Mouse (Mus musculus): ENCODE measurements around the gene Abat.

Abat gene

DNA sequence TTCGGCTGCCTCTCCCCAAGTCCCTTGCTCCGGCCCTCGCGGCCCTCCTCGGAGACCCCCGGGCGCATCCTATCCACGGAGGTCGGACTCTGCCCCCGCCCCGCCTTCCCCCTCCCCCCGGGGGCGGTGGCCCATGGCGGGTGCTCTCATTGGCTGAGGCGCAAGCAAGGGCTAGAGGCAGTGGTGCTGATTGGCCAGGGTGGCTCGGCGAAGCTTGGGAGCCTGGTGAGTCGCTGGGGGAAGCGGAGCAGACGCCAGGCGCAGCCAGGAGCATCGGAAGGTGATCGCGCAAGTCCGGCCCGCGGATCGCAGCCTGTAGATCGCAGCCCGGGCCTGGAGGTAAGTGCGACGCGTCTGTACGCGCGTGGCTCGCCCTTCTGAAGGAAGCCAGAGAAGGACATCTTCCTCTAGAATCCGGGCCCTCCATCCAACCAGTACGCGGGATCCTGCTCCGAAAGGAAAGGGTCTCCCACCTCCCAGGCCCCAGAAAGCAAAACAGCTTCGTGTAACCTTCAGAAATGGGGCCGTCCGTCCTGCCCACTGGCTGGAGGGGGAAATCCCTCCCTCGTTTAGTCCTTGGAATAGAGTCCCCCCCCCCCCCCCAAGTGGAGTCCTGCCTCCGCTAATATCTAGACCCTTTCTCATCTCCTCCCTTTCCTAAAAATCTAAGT lies at the start of gene Abat:
TSS of gene Abat (plus strand) at position 194 of the 671 bp plus-strand sequence.
- peak; percentile 85 for DNase-seq (ENCODE audit: low read depth, low spot score)

GRCm38 (mm10) chr16:8470132-8470531 lies 43.1 kb upstream of the Abat start:
- no peak for DNase-seq (ENCODE audit: low read depth, low spot score)

DNA sequence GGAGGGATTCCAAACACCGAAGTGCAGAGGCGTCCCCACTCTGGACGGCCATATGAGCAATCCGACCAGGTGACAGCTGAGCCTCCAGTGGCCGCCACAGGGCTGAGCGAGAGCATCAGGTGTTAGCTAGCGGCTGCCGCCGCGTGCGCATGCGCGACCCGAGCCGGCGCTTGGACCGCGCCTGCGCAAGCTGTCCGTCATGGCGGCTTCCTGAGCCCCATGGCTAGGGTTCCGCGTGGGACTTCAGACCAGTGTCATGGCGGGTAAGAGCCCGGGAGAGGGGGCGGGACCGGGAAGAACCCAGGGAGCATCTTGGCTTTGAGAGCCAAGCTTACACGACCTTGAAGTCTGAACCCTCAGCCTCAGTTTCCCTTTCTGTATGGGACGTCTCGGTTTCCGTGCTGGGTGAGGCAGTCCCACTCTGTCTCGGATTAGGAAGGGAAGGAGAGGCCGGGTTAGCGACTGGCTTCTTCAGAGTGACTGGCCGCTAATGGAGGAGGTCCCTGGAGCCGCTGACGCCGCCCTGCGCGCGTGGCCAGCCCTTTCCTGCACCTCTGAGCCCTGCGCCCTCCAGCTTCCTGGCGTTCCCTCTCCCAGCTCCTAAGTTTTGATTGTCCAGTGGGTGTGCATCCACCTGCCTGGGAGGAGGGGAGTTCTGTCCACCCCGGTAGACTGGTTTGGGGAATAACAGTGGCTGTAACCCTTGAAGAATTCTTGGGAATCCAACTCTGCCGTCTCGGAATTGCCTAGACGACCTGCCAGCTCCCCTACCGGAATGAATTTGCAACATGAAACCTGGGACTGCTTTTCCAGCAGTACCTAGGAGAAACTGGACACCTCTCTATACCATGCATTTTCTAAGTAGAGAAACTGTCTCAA lies 42.4 kb upstream of the Abat start, which contains the start of gene Mettl22:
TSS of gene Mettl22 (plus strand) at position 186 of the 879 bp plus-strand sequence.
- DNase-seq (ENCODE audit: low read depth, low spot score) = peak; percentile 81

GRCm38 (mm10) chr16:8487396-8488005 lies 25.7 kb upstream of the Abat start:
- no peak for DNase-seq (ENCODE audit: low read depth, low spot score)

- no peak for DNase-seq (ENCODE audit: low read depth, low spot score)
Measured at GRCm38 (mm10) chr16:8489340-8489739, 23.9 kb upstream of the Abat start.

- DNase-seq (ENCODE audit: low read depth, low spot score) = no peak
Measured at GRCm38 (mm10) chr16:8491743-8492490, 21.3 kb upstream of the Abat start.

GRCm38 (mm10) chr16:8494268-8494667 lies 19.0 kb upstream of the Abat start:
- no peak for DNase-seq (ENCODE audit: low read depth, low spot score)

DNA sequence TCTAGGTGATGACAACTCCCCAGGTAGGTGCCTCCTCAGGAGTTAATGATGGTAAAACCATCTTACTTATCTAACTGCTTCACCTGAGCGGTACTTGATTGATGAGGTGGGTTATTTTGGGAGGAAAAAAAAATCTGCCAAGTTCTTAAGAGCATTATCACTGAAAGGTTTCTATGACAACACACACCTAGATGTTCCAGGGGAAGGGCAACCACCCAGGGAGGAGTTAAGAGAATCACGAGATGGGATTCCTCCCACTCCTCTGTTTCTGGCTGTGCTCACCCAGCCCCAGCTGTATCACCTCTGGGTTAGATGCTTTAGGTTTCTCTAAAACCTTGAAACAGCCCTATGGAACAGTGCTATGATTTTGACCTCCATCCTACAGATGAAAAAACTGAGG lies 16.3 kb upstream of the Abat start:
- DNase-seq (ENCODE audit: low read depth, low spot score) = peak; percentile 31

GRCm38 (mm10) chr16:8504271-8504670 lies 9.0 kb upstream of the Abat start:
- no peak for DNase-seq (ENCODE audit: low read depth, low spot score)

GRCm38 (mm10) chr16:8509894-8510293 lies 3.3 kb upstream of the Abat start:
- no peak for DNase-seq (ENCODE audit: low read depth, low spot score)

- no peak for DNase-seq (ENCODE audit: low read depth, low spot score)
Measured at GRCm38 (mm10) chr16:8512830-8513229, 399 bp upstream of the Abat start.

DNA sequence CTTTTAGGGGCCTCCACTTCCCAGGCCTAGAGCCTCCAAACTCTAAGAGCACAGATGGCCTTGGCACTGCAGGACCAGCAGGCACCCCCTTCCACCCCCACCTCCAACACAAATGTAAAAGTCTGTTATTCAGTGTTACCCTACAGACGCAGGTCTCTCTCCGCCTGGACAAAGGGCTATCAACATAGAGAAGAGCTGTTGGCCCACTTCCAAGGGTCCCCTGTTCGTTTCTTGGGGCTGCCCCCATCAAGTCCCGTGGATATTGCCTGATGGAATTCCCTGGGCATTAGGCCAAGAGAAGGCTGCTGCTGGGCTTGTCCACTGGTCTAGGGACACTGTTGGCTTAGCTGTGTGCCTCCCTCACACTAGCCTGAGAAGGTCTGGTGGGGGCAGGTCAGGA lies 951 bp downstream of the Abat start:
- no peak for DNase-seq (ENCODE audit: low read depth, low spot score)

DNA sequence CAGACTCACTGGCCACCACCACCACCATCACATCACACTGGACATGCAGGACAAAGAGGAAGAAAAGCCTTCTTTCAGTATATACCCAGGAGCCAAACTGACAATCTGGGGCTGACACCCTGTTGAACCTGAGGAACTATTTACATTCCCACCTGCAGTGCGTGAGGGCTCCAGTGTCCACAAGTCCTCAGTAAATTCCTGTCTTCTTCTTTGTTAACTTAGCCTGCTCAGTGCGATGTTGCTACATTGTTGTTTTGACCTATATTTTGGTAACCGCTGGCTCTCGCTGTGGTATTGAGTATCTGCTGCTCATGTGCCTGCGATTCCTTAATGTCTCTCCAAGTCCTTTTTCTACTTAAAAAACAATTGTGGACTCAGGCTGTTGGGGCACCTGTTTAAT lies 7.3 kb downstream of the Abat start:
- DNase-seq (ENCODE audit: low read depth, low spot score) = no peak

- DNase-seq (ENCODE audit: low read depth, low spot score) = no peak
Measured at GRCm38 (mm10) chr16:8521322-8521721, 8.1 kb downstream of the Abat start.

- DNase-seq (ENCODE audit: low read depth, low spot score) = peak; percentile 41
Measured at GRCm38 (mm10) chr16:8523480-8524144, 10.4 kb downstream of the Abat start.

DNA sequence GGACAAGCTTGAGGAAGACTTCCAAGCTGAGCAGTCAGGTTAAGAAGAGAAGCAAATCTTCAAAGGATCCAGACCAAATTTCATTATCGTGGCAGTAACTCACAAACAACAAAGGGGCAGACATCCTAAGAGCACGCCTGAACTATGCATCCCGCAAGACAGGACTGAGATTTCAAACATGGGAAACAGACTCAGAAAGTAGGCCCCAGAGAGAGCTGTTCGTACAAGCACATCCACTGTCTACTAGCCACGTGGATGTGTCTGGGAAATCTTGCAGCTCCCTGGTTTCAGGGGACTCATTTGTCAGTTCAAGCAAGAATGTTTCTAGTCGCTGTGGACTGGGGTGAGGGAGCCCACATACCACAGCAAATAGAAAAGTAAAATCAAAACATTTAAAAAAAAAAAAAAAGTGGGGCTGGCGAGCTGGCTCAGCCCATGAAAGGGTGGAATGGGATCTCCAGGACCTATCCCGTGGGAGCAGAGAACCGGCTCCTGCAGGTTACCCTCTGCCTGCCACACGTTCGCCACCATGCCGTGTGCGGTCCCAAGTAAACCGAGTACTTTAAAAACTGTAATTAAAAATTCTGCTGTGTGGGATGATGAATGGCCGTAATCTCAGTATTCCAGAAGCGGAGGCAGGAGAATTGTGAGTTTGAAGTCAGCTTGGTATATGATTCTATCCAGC lies 11.1 kb downstream of the Abat start:
- DNase-seq (ENCODE audit: low read depth, low spot score) = no peak

DNA sequence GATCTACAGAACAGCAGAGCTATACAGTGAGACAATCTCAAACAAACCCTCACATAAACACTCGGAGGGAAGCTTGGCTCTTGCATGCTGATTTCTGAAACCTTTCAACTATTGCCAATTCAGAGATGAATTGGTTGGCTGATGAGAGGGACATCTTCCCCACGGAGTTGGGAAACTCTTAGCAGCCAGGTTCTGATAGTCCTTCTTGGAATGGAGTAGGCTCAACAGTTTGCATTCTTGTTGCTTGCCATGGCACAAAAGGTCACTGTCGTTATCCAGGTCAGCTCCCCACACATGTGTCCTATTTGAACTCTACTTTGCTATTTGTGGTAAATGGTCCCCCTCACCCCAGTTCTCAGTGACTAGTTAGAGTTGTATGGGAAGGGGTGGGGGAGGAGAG lies 12.1 kb downstream of the Abat start:
- no peak for DNase-seq (ENCODE audit: low read depth, low spot score)

DNA sequence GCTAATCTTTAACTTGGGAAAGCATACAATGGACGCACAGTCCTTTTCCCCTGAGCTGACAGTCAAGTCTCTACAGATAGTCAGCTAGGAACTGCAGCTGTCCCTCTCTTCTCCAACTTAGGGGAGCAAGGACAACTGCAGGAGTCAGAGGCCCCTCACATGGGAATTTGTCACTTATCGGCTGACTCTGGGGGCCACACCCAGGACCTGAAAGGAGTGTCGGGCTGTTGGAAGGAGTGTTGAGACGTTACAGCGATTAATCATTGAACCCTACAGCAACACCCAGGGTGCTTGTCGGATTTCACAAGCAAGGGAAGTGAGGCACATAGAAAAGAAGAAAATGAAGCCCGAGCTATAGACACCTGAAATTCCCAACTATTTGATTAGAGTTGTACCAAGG lies 12.6 kb downstream of the Abat start:
- no peak for DNase-seq (ENCODE audit: low read depth, low spot score)

DNA sequence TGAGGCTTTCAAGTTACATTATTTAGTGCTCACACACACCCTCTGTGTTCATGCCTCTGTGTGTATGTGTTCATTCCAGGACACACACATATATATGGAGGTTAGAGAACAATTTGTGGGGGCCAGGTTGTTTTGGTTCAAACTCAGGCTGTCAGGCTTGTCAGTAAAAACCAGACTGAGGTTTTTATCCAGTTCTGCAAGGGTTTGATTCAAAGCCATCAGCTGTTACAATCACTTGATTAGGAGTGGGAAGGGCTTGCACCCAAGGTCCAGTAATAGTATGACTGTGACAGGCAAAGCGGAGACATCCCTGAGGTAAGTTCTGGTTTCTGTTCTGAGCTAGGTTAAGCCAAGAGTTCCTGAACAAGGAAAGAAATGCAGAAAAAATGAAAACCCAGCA lies 16.2 kb downstream of the Abat start:
- DNase-seq (ENCODE audit: low read depth, low spot score) = no peak

DNA sequence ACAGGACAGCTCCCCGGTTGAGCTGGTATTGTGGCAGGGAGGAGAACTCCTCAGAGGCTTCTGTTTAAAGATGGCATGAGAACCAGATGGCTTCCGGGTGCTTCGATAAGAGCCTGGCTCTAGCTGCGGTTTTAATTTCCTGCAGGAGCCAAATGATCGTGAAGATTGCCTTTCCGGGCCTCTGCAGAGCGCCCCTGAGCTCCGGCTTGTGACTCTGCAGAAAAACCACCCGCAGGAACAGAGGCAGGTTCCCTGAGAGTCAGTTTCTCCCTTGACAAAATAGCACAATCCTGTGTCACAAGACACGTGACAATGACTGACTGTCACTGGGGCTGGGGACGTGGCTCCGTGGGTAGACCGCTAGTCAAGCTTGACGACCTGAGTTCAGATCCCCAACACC lies 16.8 kb downstream of the Abat start:
- no peak for DNase-seq (ENCODE audit: low read depth, low spot score)

DNA sequence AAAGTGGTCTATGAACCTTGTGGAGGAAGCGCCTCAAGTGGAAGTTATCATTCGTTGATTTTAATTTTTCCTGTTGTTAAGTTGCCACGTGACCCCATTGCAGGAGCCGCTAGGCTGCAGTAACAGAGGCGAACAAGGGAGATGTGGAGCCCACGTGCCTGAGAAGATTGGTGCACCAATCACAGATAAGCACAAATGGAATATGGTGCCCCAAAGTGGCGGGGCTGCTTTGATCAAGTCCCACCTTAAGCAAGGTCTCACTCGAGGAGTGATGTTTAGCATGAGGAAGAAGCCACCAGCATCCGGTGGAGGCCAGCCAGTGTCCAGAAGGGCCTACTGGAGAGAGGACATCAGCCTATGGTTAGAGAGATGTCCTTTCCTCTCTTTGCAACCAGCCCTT lies 19.2 kb downstream of the Abat start:
- DNase-seq (ENCODE audit: low read depth, low spot score) = no peak
